Mouse (Mus musculus) erythroblast, embryonic 14.5 days (primary cell): ENCODE results near the gene Iqcb1.
"Not testable (repeated sequence)": the region's sequence is repeated elsewhere in the genome, so short reads cannot be mapped to it uniquely, and the experiment has no call there.

Experiments
- GATA1 ChIP-seq: IDR thresholded peaks from 2 replicates; pipeline ENCODE4 v1.6.1; 2012; ENCODE audit warnings: low read length, inconsistent platforms, mixed read lengths
- TAL1 ChIP-seq: IDR thresholded peaks from 3 replicates; pipeline ENCODE4 v1.6.1; 2012; ENCODE audit warnings: low read length, inconsistent platforms, mixed read lengths

GRCm38 (mm10) chr16:36846894-36847293 lies 18.7 kb downstream of the Iqcb1 start:
- not testable (repeated sequence) for TF ChIP-seq TAL1, GATA1
